Mouse (Mus musculus) heart, adult 2 months (tissue): ENCODE measurements around the gene Sec16a.

Experiments
- CTCF ChIP-seq: fragments of 200-600 bp; IDR thresholded peaks from 2 replicates; pipeline ENCODE4 v1.8.1; 2022; ENCODE audit warnings: antibody characterized with exemption, mild to moderate bottlenecking, moderate library complexity
- POLR2A ChIP-seq: fragments of 200-500 bp; IDR thresholded peaks from 2 replicates; pipeline ENCODE4 v1.6.1; 2011; ENCODE audit warnings: mild to moderate bottlenecking, low read depth, low read length, control low read depth; ENCODE audit not compliant: insufficient read depth

- TF ChIP-seq CTCF (no peak), POLR2A (no peak)
Observed at GRCm38 (mm10) chr2:26362991-26363390, 82.0 kb downstream of the Sec16a start.
